Mouse (Mus musculus): ENCODE measurements at regions not wholly inside any gene's neighbourhood (a gene's known extent, or its start where the extent isn't known, plus 50 kb on each side); places are given as distances from the start of the nearest gene placed in this dataset.

DNA sequence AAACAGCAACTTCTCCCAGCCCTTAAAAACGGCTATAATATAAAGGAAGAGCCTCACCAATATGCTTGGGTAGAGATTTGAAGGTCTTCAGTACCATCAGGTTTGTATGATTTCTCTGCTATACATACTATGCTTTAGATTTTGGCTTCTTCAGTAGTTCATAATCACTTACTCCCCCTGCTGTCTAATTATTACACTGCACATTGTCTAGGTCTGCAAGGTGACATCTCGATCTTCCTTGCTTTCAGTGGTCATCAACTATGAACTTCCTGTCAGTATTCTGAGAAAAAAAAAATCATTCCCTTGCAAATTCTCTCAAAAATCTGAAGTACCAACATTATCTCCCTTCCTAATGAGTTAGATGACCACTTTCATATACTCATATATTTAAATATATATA lies 225.4 kb upstream of the Galnt5 start:
- no peak for DNase-seq
- intact Hi-C loops (cut with DNase I): no loop called here

GRCm38 (mm10) chr2:57776154-57776553 lies 221.5 kb upstream of the Galnt5 start:
- no peak for DNase-seq
- intact Hi-C loops (cut with DNase I): no loop called here

- DNase-seq: no peak
- intact Hi-C loops (cut with DNase I): no loop called here
Measured at GRCm38 (mm10) chr2:57780836-57781235, 216.8 kb upstream of the Galnt5 start.

GRCm38 (mm10) chr2:57793519-57794296 lies 204.0 kb upstream of the Galnt5 start:
- intact Hi-C loops (cut with DNase I): no loop called here

GRCm38 (mm10) chr2:57799279-57799678 lies 198.4 kb upstream of the Galnt5 start:
- no peak for DNase-seq
- intact Hi-C loops (cut with DNase I): no loop called here

More at GRCm38 (mm10) chr2:57793519-57794296, 204.0 kb upstream of the Galnt5 start:
- DNase-seq: no peak

GRCm38 (mm10) chr2:57807911-57808310 lies 189.8 kb upstream of the Galnt5 start:
- intact Hi-C loops (cut with DNase I): no loop called here
- no peak for DNase-seq

DNA sequence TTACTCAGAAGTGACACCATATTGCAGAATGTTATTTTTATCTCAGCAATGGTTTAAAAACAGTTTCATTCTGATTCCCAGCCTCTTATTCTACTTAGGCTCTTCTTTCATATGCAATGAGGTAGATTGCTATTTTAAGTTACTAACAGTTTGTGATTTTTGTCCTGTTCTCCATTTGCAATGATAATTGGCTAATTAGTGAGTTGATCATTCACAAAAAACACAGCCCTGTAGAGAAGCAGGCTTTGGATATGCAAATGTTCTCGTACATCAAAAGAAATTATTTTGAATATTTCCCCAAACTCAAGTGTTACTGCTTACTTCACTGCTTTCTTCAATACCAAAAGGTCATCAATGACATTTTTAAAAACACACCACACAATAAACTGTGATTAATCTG lies 184.7 kb upstream of the Galnt5 start:
- no peak for DNase-seq

GRCm38 (mm10) chr2:57820343-57820742 lies 177.3 kb upstream of the Galnt5 start:
- no peak for DNase-seq
- intact Hi-C loops (cut with DNase I): no loop called here

More for the DNA sequence above, 184.7 kb upstream of the Galnt5 start:
- intact Hi-C loops (cut with DNase I): no loop called here

GRCm38 (mm10) chr2:57820923-57821322 lies 176.8 kb upstream of the Galnt5 start:
- intact Hi-C loops (cut with DNase I): no loop called here
- no peak for DNase-seq

DNA sequence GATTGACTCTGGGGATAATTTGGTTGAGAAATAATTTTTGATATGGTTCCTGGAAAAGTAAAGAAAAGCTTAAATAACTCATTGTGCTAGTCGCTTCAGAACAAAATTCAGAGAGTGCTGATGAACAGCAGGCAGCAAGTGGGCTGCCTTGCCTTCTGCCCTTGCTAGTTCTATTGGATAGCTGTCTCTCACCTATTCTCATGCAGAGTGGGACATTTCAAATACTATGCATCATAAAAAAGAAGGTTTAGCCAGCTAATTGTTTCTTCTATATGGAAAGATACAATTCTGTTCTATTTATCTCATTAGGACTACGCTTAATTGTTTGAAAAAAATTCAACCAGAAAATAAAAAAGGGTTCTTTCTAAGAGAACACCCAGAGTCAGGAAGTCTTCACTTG lies 169.4 kb upstream of the Galnt5 start:
- intact Hi-C loops (cut with DNase I): no loop called here
- DNase-seq: no peak

DNA sequence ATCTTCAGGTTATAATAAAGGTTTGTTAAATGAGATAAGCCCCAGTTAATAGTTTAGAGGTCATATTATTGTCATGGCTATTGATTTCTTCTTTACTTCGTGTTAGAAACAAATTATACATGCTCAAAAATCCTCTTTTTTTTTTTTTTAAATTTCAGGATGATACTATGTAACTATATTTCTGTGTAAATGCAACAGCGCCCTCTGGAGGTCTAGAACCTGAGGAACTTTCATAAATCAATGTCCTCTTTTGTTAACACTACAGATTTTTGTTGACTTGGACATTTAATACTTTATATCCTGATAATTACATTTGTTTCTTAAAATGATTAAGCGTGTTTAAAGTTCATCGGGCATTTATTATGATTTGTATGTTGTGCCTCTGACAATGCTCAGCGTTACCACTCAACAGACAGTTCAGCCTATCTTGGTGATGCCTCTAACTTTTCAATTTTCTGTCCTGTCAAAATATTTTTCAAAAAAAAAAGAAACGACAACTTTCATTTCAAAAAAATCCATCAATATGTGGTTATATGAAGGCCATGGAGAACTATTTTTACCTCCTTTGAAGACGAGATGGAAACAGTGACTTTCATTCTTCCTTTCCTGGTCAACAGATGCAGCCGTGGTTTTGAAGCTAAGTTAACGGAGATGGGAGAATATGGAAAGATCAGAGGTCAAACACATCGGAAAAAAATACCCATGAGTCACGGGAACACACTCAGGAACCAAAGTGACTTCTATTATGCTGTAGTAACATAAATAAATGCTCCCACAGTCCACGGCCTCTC lies 164.9 kb upstream of the Galnt5 start:
- intact Hi-C loops (cut with DNase I): loop anchor here (10.0 kb wide), 1 partner anchor 1718 kb away; no protein-coding TSS in a partner anchor
- DNase-seq: peak; percentile 37 to 73

DNA sequence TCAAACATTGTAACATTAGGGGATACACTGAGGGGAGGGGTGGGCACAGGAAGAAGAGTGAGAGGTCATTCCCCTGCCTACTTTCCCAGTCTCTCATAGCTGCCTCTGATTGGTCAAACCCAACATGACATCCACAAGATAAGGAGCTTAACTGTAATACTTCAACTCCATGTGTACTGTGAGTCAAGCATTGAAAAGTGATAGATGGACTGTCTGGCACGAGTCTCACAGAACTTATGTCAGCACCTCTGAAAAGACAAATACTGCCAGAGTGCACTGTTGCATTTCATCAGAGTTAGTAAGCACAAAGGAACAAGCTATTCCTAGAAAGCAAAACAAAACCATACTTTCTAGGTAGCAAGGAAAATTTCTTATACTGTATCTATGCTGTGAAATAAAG lies 152.5 kb upstream of the Galnt5 start:
- DNase-seq: no peak
- intact Hi-C loops (cut with DNase I): no loop called here

- no peak for DNase-seq
- intact Hi-C loops (cut with DNase I): no loop called here
Measured at GRCm38 (mm10) chr2:57847707-57848106, 150.0 kb upstream of the Galnt5 start.

DNA sequence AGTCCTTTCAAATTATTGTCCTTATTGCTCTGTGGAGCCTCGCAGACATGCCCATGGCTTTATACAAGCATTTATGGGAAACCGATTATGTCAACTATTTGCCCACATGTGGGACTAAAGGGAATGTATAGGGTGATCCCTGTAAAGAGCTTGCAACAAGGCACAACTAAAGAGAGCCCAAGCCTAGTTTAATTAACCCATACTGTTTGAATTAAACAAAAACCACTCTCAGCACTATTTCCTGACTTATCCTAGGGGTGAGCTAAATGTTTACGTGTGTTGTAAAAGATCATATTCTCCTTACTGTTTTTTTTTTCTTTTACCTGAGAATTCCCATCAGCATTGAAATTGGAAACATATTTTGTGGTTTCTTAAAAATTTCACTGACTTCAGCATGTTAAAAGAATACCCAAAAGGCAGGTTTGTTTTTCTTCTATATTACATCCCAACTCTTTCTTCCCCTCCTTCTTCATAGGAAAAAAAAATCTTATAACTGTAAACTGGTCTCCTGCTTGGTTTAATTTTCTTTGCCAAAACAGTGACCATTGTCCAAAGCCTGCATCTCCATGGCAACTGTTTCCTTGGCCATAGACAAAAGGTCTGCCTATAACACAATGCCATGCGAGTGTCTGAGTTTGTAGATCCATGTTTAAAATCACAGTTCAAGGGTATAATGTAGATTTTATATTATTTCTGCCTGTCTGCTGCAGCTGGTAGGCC lies 148.2 kb upstream of the Galnt5 start:
- no peak for DNase-seq
- intact Hi-C loops (cut with DNase I): no loop called here

DNA sequence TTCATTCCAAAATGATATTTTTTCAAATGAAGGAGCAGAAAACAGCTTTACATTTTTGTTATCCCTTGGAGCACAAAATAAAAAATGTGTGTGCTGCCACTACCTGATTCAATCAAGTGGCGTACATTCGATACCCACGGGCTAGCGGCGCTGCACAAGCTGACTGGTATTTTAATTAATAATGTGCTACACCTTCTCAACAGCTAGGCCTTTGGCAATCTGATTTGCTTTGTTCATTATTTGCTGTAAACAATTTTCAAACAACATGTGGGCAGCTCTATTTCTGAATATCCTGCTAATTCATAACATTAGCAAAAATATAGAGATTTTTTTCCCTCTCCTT lies 147.7 kb upstream of the Galnt5 start:
- intact Hi-C loops (cut with DNase I): no loop called here
- DNase-seq: no peak

GRCm38 (mm10) chr2:57856524-57857107 lies 141.1 kb upstream of the Galnt5 start:
- peak; percentile 50 to 70 for DNase-seq
- intact Hi-C loops (cut with DNase I): no loop called here

DNA sequence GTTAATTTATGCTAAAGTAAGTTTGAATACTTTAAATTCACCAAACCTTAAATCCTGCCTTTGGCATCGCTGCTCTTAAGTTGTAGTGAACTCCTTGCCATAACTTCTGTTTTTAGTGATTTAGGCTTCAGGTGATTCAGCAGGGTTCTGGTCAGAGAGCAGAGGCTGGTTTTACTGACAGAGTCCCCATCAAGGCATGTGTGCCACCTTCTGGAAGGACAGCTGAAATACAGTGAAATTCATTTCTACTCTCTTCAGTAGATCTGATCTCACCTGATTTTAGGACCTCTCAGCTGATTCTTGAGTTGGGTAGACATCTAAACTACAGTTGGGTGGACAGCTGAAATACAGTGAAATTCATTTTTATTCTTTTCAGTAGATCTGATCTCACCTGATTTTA lies 132.4 kb upstream of the Galnt5 start:
- peak in 1 of 2 experiments; percentile 6 for DNase-seq
- intact Hi-C loops (cut with DNase I): no loop called here

DNA sequence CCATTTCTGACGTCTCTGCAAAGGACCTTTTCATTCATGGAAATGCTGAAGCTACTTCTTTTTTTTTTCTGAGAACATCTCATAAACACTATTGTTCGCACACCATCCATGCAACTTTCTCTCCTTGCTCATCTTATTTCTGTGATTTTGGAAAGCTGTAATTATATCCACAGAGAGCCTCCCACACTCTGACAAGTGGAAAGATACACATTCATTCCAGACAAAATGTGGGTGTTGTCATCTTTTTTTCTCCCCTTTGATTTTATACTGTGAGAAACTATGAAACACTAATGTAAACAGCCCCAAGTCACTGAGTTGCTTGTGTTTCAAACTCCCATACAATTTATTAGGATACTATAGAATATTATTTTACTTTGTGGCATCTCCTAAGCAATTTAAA lies 129.6 kb upstream of the Galnt5 start:
- intact Hi-C loops (cut with DNase I): no loop called here
- DNase-seq: no peak

- intact Hi-C loops (cut with DNase I): no loop called here
- no peak for DNase-seq
Measured at GRCm38 (mm10) chr2:57900168-57900567, 97.5 kb upstream of the Galnt5 start.

- intact Hi-C loops (cut with DNase I): no loop called here
- DNase-seq: no peak
Measured at GRCm38 (mm10) chr2:57900580-57901247, 97.0 kb upstream of the Galnt5 start.

Data from heart, postnatal 14 days (tissue).